Mouse (Mus musculus): Measurements from ENCODE around the gene Dglucy. TPM values are rescaled to one million over a fixed set of nuclear protein-coding genes. Genes with fewer than 3 reads are reported as not detected.

Gene Dglucy
- total RNA-seq, 2 experiments from 2014 or later: 20.5 to 24.8 TPM

GRCm38 (mm10) chr12:100924646-100925339 lies 145.9 kb downstream of the Dglucy start:
- peak in 1 of 2 experiments; percentile 14 for DNase-seq (ENCODE audit: low spot score in 2 of 2)

- DNase-seq (ENCODE audit: low spot score in 2 of 2): peak in 1 of 2 experiments; percentile 59
These were observed 147.1 kb downstream of the Dglucy start for GRCm38 (mm10) chr12:100925644-100926619.

- no peak for DNase-seq (ENCODE audit: low spot score in 2 of 2)
These were observed 149.4 kb downstream of the Dglucy start for GRCm38 (mm10) chr12:100928286-100928685.

- DNase-seq (ENCODE audit: low spot score in 2 of 2): no peak
These were observed 152.8 kb downstream of the Dglucy start for GRCm38 (mm10) chr12:100931653-100932052.

- DNase-seq (ENCODE audit: low spot score in 2 of 2): no peak
These were observed 155.9 kb downstream of the Dglucy start for GRCm38 (mm10) chr12:100934796-100935195.

GRCm38 (mm10) chr12:100936116-100936515 lies 157.3 kb downstream of the Dglucy start:
- peak; percentile 65 to 82 for DNase-seq (ENCODE audit: low spot score in 2 of 2)

GRCm38 (mm10) chr12:100936737-100937136 lies 157.9 kb downstream of the Dglucy start:
- no peak for DNase-seq (ENCODE audit: low spot score in 2 of 2)

- no peak for DNase-seq (ENCODE audit: low spot score in 2 of 2)
These were observed 158.8 kb downstream of the Dglucy start for GRCm38 (mm10) chr12:100937441-100938360.

- DNase-seq (ENCODE audit: low spot score in 2 of 2): no peak
These were observed 162.5 kb downstream of the Dglucy start for GRCm38 (mm10) chr12:100941361-100941760.

- no peak for DNase-seq (ENCODE audit: low spot score in 2 of 2)
These were observed 164.3 kb downstream of the Dglucy start for GRCm38 (mm10) chr12:100943146-100943545.

GRCm38 (mm10) chr12:100944921-100945336 lies 166.1 kb downstream of the Dglucy start:
- DNase-seq (ENCODE audit: low spot score in 2 of 2): no peak

GRCm38 (mm10) chr12:100945501-100945900 lies 166.6 kb downstream of the Dglucy start:
- no peak for DNase-seq (ENCODE audit: low spot score in 2 of 2)

- DNase-seq (ENCODE audit: low spot score in 2 of 2): no peak
These were observed 167.1 kb downstream of the Dglucy start for GRCm38 (mm10) chr12:100945948-100946347.

Other genes starting within 250 kb of the Dglucy start
- gene Rps6ka5, start 52.1 kb upstream of the Dglucy start, total RNA-seq (2021): 1 to 10 TPM; 2.9 to 6.5 TPM
- gene Gpr68, start 129.1 kb downstream of the Dglucy start, total RNA-seq (2021): 1 to 10 TPM; 1.1 to 1.9 TPM
- gene Ccdc88c, start 250.0 kb downstream of the Dglucy start, total RNA-seq (2021): 1 to 10 TPM; 1.1 to 2.1 TPM